Mouse (Mus musculus) heart, adult 2 months (tissue): ENCODE data around the gene Srbd1.

Experiments
- CTCF ChIP-seq: fragments of 200-600 bp; IDR thresholded peaks from 2 replicates; pipeline ENCODE4 v1.8.1; 2022; ENCODE audit warnings: antibody characterized with exemption, mild to moderate bottlenecking, moderate library complexity
- POLR2A ChIP-seq: fragments of 200-500 bp; IDR thresholded peaks from 2 replicates; pipeline ENCODE4 v1.6.1; 2011; ENCODE audit warnings: mild to moderate bottlenecking, low read depth, low read length, control low read depth; ENCODE audit not compliant: insufficient read depth

- TF ChIP-seq CTCF (no peak), POLR2A (no peak; the same call in 1 of the 2 replicates)
Measured at GRCm38 (mm10) chr17:86144537-86145078, 367 bp downstream of the Srbd1 start.
